Mouse (Mus musculus) stomach, embryonic 15.5 days (tissue): ENCODE results near the gene Cdh4. TPM values are rescaled to one million over a fixed set of nuclear protein-coding genes. Genes with fewer than 3 reads are reported as not detected.

Source experiments
- ATAC-seq: fragments of 200-750 bp; cut with Nextera tagmentation; 2 replicates; pipeline ENCODE4 v1.8.0; 2017; ENCODE audit warnings: low read depth, moderate number of reproducible peaks, moderate TSS enrichment; ENCODE audit not compliant: insufficient read depth, low FRiP score
- H3K27ac ChIP-seq: fragments of 300-500 bp; sonication (generic); 2 replicates; pipeline ENCODE4 v1.5.1; 2015; ENCODE audit warnings: mild to moderate bottlenecking, inconsistent platforms
- H3K27me3 ChIP-seq: fragments of 300-500 bp; sonication (generic); replicated peaks from 2 replicates; pipeline ENCODE4 v1.6.1; 2015; ENCODE audit warnings: inconsistent platforms
- H3K36me3 ChIP-seq: fragments of 300-500 bp; sonication (generic); 2 replicates; pipeline ENCODE4 v1.6.1; 2015; ENCODE audit warnings: inconsistent platforms
- H3K4me1 ChIP-seq: fragments of 300-500 bp; sonication (generic); 2 replicates; pipeline ENCODE4 v1.6.1; 2015; ENCODE audit warnings: inconsistent platforms
- H3K4me2 ChIP-seq: fragments of 300-500 bp; sonication (generic); 2 replicates; pipeline ENCODE4 v1.6.1; 2015; ENCODE audit warnings: mild to moderate bottlenecking, inconsistent platforms
- H3K4me3 ChIP-seq: fragments of 300-500 bp; sonication (generic); replicated peaks from 2 replicates; pipeline ENCODE4 v1.5.1; 2015; ENCODE audit warnings: inconsistent platforms
- H3K9ac ChIP-seq: fragments of 300-500 bp; sonication (generic); 2 replicates; pipeline ENCODE4 v1.6.1; 2015; ENCODE audit warnings: inconsistent platforms
- H3K9me3 ChIP-seq: fragments of 300-500 bp; sonication (generic); 2 replicates; pipeline ENCODE4 v1.6.1; 2016; ENCODE audit warnings: inconsistent platforms
- WGBS: fragments of 180-500 bp; shearing (Covaris S2); methylation state at CpG from one replicate; pipeline ENCODE4 v1.1.7; 2015; 5-methylcytosine and 5-hydroxymethylcytosine counted together
- polyA plus RNA-seq: library from polyadenylated mRNA; unstranded; fragments of >200 nt; fragmentation: Nextera tagmentation; extraction: Ambion mirVana; gene quantifications from 2 replicates; pipeline ENCODE4 v1.2.1, GENCODE M21; 2015

Cdh4 gene
- polyA plus RNA-seq, 1 experiment from 2014 or later, result 3.6 TPM

DNA sequence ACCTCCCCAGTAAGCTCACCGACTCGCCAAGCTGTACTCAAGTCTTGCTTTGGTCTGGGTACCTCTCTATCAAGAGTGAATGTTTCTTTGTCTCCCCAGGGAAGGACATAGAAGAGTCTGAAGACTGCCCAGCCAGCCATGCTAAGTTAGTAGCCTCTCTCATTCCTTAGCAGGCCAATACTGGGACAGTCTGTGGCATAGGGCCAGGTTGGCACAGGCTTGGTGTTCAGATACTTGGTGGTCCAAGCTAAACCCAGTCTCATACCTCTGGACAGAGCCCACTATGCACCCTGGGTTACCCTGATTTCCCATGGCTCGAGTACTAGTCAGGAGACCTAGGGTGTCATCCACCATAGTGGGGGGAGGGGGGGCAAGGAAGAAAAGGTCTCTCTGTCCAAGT, 1.1 kb upstream of the Cdh4 start:
- 75% methylated on average over 3 of the region's 3 CpGs for WGBS
- H3K4me2 ChIP-seq, result no peak overlapping the region

DNA sequence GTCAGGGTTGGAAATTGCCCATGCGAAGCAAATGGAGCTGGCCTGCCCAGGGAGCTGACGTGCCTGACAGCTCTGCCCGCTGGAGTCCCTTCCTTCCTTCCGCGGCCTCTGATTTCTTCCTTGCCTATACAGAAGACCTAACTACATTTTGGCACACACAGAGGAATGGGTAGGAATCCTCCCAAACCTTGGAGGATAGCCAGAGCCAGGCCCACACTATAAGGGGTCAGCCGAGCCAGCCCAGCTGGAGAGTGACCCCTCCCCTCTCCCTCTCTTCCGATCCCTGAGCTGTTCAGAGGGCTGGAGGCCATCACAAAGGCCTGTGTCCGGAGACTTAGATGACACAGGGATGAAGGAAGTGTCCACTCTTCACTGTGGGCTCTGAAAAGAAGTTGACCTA, 514 bp upstream of the Cdh4 start:
- 21% methylated on average over 8 of the region's 8 CpGs for WGBS
- peaks cover 15% of the 10 kb centered on the region for H3K4me1 ChIP-seq
- H3K27me3 ChIP-seq, result peaks cover 27% of the 10 kb centered on the region
- peak overlapping the region; percentile 100 for H3K4me2 ChIP-seq
- no peak; the same call in 1 of the 2 replicates for ATAC-seq
- H3K4me3 ChIP-seq, result peak overlapping the region; percentile 67
- 0 out of 2 replicates have a peak overlapping the region, but pooled peaks have one; percentile 6 for H3K9ac ChIP-seq
- H3K27ac ChIP-seq, result peak overlapping the region; percentile 35; the same call in 1 of the 2 replicates
- H3K36me3 ChIP-seq, result no peaks in the 10 kb centered on the region
- H3K9me3 ChIP-seq, result no peaks in the 10 kb centered on the region

More for the DNA sequence above, 1.1 kb upstream of the Cdh4 start:
- Histone ChIP-seq H3K4me3 (no peak overlapping the region), H3K27ac (no peak overlapping the region), H3K9me3 (no peaks in the 10 kb centered on the region), H3K9ac (no peak overlapping the region), H3K4me1 (peaks cover 15% of the 10 kb centered on the region), H3K36me3 (no peaks in the 10 kb centered on the region), H3K27me3 (peaks cover 27% of the 10 kb centered on the region)
- no peak for ATAC-seq

DNA sequence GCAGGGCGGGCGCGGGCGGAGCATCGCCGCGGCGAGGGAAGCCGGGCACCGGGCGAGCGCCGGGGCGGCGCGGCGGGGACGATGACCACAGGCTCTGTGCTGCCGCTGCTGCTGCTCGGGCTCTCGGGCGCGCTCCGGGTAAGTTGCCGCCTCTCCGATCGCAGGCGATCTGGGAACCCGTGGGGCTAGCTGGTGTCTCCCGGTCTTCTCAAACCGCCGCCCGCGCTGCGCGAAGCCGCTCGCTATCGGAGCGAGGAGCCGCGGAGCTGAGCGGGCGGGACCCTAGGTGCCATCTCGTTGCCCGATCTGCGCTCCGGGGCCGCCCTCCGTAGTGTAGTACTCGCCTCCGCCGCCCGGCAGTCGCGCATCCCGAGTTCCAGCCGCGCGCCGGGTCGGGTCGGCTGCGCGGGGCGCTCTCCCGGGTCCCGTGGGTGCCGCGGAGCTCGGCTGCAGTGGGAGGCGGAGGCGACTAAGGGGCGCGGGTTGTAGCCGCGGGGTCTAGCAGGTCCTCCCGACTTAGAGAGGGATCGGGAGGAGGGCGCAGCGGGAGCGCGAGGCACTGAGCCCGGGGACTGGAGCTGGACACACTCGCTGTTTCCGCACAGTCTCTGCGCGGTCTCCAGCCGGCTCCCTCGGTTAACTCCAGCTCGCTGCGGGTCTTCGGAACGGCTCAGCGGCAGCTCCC, 452 bp downstream of the Cdh4 start:
- peak overlapping the region; percentile 67 for H3K4me3 ChIP-seq
- ATAC-seq, result peak; percentile 47; the same call in 1 of the 2 replicates
- peak overlapping the region; percentile 100 for H3K4me2 ChIP-seq
- under 1% methylated on average over 87 of the region's 95 CpGs for WGBS
- H3K9me3 ChIP-seq, result no peaks in the 10 kb centered on the region
- no peaks in the 10 kb centered on the region for H3K36me3 ChIP-seq
- no peak overlapping the region for H3K27ac ChIP-seq
- peaks cover 24% of the 10 kb centered on the region for H3K27me3 ChIP-seq
- peak overlapping the region; percentile 39 for H3K9ac ChIP-seq
- peaks cover 15% of the 10 kb centered on the region for H3K4me1 ChIP-seq

DNA sequence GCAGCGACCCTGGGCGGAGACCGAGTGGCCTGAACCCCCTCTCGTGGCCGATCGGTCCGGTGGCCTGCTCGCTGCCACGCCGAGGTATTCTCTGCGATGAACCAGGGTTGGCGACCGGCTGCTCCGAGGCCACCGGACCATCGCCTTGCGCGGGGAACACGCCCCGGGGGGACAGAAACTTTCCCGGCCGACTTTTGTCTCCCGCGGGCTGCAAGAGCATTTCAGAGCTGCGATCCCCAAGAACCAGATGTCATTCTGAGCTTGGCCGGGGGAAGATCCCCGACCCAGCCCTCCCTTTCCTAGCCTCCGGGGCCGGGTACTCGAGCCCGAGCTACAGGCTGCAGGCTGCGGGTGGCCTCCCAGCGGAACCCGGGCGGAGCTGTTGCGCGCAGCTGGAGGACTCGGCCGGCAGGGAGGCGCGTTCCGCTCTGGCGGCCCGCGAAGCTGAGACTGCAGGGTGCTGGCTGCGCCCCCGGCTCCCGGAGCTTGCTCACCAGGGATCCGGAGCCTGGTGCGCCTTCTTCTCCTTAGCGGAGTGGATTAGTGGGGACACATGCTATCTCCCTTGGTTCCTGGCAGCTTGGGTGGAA, 1.1 kb downstream of the Cdh4 start:
- Histone ChIP-seq H3K4me1 (peaks cover 15% of the 10 kb centered on the region), H3K9me3 (no peaks in the 10 kb centered on the region), H3K4me3 (peak overlapping the region; percentile 67), H3K36me3 (no peaks in the 10 kb centered on the region), H3K27me3 (peaks cover 24% of the 10 kb centered on the region), H3K27ac (no peak overlapping the region), H3K4me2 (peak overlapping the region; percentile 100), H3K9ac (peak overlapping the region; percentile 39)
- peak; percentile 28; the same call in 1 of the 2 replicates for ATAC-seq
- under 1% methylated on average over 51 of the region's 51 CpGs for WGBS

DNA sequence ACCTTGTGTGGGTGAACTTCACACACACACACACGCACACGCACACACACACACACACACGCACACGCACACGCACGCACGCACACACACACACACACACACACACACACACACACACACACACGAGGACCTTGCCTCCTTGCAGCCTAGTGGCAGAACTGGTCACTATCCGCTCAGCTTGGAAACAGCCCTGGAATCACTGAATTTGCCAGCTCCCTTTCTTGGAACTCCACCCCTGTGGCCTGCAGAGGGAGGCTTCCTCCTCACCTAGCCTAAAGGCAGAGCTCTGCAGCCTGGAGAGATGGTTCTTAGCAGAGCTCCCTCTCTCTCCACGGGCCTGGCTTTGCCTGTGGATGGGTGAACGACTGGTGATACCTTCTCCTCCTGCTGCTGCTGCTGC, 1.7 kb downstream of the Cdh4 start:
- Histone ChIP-seq H3K36me3 (no peaks in the 10 kb centered on the region), H3K9ac (no peak overlapping the region), H3K4me2 (peak overlapping the region; percentile 100), H3K27ac (no peak overlapping the region), H3K9me3 (no peaks in the 10 kb centered on the region), H3K4me1 (peaks cover 15% of the 10 kb centered on the region), H3K4me3 (no peak overlapping the region; the same call in 1 of the 2 replicates), H3K27me3 (peaks cover 24% of the 10 kb centered on the region)
- no peak for ATAC-seq
- WGBS, result 21% methylated on average over 7 of the region's 11 CpGs

DNA sequence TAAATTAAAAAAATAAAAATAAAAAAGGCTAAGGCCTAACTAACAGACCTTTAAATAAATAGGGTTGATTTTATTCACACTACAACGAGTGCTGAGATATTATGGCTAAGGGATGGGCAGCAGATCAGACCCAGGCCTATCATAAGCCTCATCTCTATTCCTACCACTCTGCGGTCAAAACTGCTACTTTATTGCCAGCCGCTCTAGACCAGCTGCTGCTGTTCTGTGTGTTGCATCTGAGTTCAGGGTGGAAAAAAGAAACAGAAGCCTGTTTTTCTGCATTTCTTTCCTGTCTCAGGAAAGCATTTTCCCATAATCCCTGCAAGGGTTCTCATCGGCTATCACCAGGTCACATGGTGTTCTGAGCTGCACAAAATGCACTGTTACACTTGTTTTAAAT, 6.0 kb downstream of the Cdh4 start:
- WGBS, result 91% methylated on average over 4 of the region's 4 CpGs
- 0 out of 2 replicates have a peak, but pooled peaks cover 4% of the 10 kb centered on the region for H3K4me1 ChIP-seq
- H3K4me3 ChIP-seq, result no peak overlapping the region
- no peak overlapping the region for H3K27ac ChIP-seq
- no peak overlapping the region for H3K4me2 ChIP-seq
- H3K27me3 ChIP-seq, result peaks cover 18% of the 10 kb centered on the region
- H3K36me3 ChIP-seq, result no peaks in the 10 kb centered on the region
- H3K9ac ChIP-seq, result no peak overlapping the region
- H3K9me3 ChIP-seq, result no peaks in the 10 kb centered on the region
- no peak for ATAC-seq

DNA sequence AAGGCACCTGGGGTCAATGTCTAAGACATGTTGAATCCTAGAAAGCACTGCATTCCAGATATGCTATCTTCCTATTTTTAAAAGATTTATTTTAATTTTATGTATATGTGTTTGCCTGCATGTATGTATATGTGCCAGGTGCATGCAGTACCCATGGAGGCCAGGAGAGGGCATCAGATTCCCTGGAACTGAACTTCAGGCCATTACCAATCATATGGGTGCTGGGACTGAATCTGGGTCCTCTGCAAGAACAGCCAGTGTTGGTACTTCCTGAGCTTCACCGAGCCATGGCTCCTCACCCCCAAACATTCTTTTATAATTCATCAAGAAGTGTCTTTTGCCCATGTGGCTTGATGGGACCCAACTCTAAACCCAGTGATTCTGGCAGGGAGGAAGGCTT, 6.8 kb downstream of the Cdh4 start:
- no peak overlapping the region for H3K4me2 ChIP-seq
- H3K36me3 ChIP-seq, result no peaks in the 10 kb centered on the region
- H3K9ac ChIP-seq, result no peak overlapping the region
- no peak overlapping the region for H3K4me3 ChIP-seq
- peaks cover 13% of the 10 kb centered on the region for H3K27me3 ChIP-seq
- H3K4me1 ChIP-seq, result no peaks in the 10 kb centered on the region
- no peak overlapping the region for H3K27ac ChIP-seq
- H3K9me3 ChIP-seq, result no peaks in the 10 kb centered on the region
- 92% methylated on average over 1 of the region's 1 CpGs for WGBS
- ATAC-seq, result no peak

DNA sequence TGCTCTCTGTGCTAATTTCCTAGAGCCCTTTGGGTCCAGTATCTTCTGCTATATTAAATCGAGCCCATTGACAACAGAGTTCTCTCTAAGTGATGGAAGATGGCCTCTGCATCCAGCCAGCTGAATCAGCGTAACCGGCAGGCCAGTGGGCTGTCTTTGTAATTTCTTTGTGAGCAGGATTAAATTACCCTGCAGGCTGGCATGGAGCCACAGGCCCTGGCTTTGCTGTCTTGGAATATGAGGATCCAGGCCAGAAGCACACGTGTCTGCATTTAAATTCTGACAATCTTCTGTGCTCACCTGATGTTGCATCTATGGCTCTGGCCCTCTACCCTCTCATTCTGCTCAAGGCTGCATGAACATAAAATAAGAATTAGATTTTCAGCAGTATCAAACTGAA, 17.0 kb downstream of the Cdh4 start:
- peaks cover 11% of the 10 kb centered on the region; the same call in 1 of the 2 replicates for H3K9me3 ChIP-seq
- no peaks in the 10 kb centered on the region for H3K36me3 ChIP-seq
- no peaks in the 10 kb centered on the region for H3K27me3 ChIP-seq
- no peak overlapping the region for H3K9ac ChIP-seq
- H3K4me1 ChIP-seq, result no peaks in the 10 kb centered on the region
- no peak for ATAC-seq
- no peak overlapping the region for H3K4me2 ChIP-seq
- WGBS, result 87% methylated on average over 4 of the region's 4 CpGs
- H3K4me3 ChIP-seq, result no peak overlapping the region
- no peak overlapping the region for H3K27ac ChIP-seq

DNA sequence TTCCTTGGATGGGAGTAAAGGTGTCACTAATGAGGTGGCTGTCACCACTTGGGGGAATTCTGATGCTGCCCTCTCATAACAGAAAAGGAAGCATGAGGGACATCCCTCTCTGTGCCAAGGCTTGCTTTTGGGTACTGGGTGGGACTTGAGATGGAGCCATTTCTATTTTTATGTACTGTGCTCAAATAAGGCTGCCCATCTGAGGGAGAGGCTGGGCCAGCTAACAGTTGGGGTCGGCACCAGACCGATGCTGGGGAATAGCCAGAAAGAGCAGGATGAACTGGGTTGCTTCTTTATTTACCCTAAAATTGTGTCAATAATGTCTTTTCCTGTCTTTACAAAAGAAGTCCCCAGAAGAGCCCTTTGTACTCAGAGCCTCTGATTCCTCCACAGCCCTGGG, 17.4 kb downstream of the Cdh4 start:
- H3K4me1 ChIP-seq, result no peaks in the 10 kb centered on the region
- H3K36me3 ChIP-seq, result no peaks in the 10 kb centered on the region
- ATAC-seq, result no peak
- H3K9ac ChIP-seq, result no peak overlapping the region
- no peak overlapping the region for H3K27ac ChIP-seq
- no peaks in the 10 kb centered on the region for H3K27me3 ChIP-seq
- peaks cover 11% of the 10 kb centered on the region; the same call in 1 of the 2 replicates for H3K9me3 ChIP-seq
- no peak overlapping the region for H3K4me2 ChIP-seq
- WGBS, result 94% methylated on average over 2 of the region's 2 CpGs
- H3K4me3 ChIP-seq, result no peak overlapping the region

DNA sequence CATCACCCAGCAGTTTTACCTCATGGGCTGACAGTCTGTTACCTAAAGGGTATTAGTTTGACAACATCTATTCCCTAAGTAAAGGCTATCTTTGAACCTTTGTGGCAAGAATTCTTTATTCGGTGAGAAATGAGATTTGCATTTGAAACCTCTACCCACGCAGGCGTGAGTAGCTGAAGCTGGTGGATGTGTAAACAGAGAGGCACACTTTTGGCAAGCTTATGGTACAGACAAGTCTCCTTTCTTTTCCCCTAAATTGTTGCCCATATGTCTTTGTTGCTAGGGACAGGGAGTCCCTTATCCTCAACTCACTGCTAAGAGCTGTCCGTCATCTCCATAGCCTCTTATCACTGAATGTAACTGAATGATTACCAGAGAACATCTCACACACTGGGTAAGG, 21.3 kb downstream of the Cdh4 start:
- Histone ChIP-seq H3K4me2 (no peak overlapping the region), H3K9ac (no peak overlapping the region), H3K27ac (no peak overlapping the region), H3K4me1 (no peaks in the 10 kb centered on the region), H3K36me3 (no peaks in the 10 kb centered on the region), H3K9me3 (peaks cover 11% of the 10 kb centered on the region; the same call in 1 of the 2 replicates), H3K27me3 (no peaks in the 10 kb centered on the region), H3K4me3 (no peak overlapping the region)
- 87% methylated on average over 4 of the region's 4 CpGs for WGBS
- ATAC-seq, result no peak

DNA sequence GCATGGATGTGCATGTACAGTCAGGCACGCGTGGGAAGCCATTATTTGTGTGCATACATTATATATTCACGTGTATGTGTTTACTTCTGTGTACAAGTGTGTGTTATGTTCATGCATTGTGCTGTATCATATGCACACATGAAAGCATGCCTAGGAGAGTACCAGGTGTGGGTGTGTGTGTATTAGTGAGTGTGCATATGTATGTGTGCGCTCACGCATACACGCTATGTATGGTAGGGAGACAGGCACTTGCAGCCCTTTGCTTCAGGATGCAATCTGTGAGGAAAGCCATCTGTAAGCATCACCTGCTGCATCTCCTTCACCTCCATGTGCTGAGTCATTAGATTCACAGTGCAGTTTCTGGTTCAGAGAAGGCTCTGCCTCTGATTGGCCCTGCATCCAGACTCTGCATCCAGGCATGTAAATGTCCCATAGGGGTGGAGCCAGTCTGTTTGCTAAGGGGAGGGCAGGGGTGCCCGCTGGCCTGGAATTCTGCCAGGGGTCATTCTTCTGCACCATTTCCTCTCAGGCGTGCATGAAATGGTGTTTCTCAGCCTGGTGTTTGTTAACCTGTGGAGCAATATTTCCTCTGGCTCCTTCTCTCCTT, 25.7 kb downstream of the Cdh4 start:
- no peaks in the 10 kb centered on the region for H3K36me3 ChIP-seq
- no peak for ATAC-seq
- no peaks in the 10 kb centered on the region for H3K4me1 ChIP-seq
- 80% methylated on average over 8 of the region's 8 CpGs for WGBS
- no peaks in the 10 kb centered on the region for H3K27me3 ChIP-seq
- H3K4me3 ChIP-seq, result no peak overlapping the region
- H3K9ac ChIP-seq, result no peak overlapping the region
- peaks cover 2% of the 10 kb centered on the region; the same call in 1 of the 2 replicates for H3K9me3 ChIP-seq
- H3K27ac ChIP-seq, result no peak overlapping the region
- no peak overlapping the region for H3K4me2 ChIP-seq

DNA sequence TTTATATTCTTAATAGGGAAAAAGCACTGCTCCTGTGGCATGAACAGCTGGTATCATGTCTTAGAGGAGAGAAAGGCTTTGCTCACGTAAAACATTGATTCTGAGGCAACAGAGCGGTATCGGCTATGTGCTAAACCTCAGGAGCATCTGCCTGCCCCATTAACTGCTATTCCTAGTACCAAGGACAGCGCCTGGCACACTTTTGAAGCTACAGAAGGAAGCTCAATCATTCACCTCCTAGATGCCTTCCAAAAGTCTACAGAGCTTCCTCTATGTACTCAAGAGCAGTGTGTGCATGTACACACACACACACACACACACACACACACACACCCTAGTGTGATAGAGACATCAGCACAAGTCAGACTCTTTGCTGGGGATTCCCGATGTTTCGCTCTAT, 34.4 kb downstream of the Cdh4 start:
- H3K27me3 ChIP-seq, result no peaks in the 10 kb centered on the region
- 74% methylated on average over 6 of the region's 6 CpGs for WGBS
- no peak overlapping the region for H3K4me2 ChIP-seq
- ATAC-seq, result no peak
- H3K9ac ChIP-seq, result no peak overlapping the region
- no peak overlapping the region for H3K27ac ChIP-seq
- H3K9me3 ChIP-seq, result no peaks in the 10 kb centered on the region
- H3K4me1 ChIP-seq, result no peaks in the 10 kb centered on the region
- no peak overlapping the region for H3K4me3 ChIP-seq
- H3K36me3 ChIP-seq, result no peaks in the 10 kb centered on the region
